Mouse (Mus musculus): ENCODE data around the gene Sh3gl1. TPM values are rescaled to one million over a fixed set of nuclear protein-coding genes. Genes with fewer than 3 reads are reported as not detected.

Sh3gl1 gene
- total and polyA plus RNA-seq, 3 experiments = 29.3 to 39.0 (median 38.0) TPM

DNA sequence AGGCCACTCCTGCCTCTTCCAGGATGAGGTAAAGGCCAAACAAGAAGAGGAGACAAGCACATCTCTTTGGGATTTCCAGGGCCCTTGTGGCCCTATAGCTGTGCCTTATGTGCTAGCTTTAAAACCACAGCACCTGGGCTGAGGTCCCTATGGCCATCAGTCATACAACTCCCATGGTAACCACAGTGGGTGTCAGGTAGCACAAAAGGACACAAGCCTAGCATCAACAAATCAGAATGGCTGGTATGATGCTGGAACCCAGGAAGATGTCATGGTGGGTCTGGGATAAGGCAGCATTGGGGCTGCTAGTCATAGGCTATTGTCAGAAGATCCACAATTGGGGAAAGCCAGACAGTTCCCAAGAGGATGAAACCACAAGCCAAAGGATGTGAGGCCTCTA lies 34.7 kb upstream of the Sh3gl1 start:
- TF ChIP-seq NELFE (IDR thresholded peaks at IDR 0.05; ENCODE audit: low read depth, low read length) (no peak), MXI1 (IDR thresholded peaks at IDR 0.05; ENCODE audit: low read depth, low read length) (no peak), SMC3 (IDR thresholded peaks at IDR 0.05; ENCODE audit: low read depth, low read length) (no peak), POLR2A (IDR thresholded peaks at IDR 0.05; ENCODE audit: low read depth, low read length) (0 out of 2 replicates have a peak, but pooled peaks have one; percentile 16)
- H3K9me3 ChIP-seq (replicated peaks; ENCODE audit: low read length) = no peaks in the 10 kb centered on the region
- no peak overlapping the region for H3K27ac ChIP-seq (ENCODE audit: insufficient read depth, low read depth)
- no peak overlapping the region for H3K9ac ChIP-seq (ENCODE audit: insufficient read depth, low read depth)
- peaks cover 63 to 72% of the 10 kb centered on the region in 2 experiments for H3K36me3 ChIP-seq (replicated peaks in 1 of 2; ENCODE audit: control insufficient read depth in 1 of 2, insufficient read depth in 1 of 2, low read length in 1 of 2)
- dilution Hi-C loops (cut with MboI; ENCODE audit: extremely low pct_ligation_motif_present, extremely low pct_unique_long_range_greater_than_20kb, low sequenced_read_pairs) = no loop called here
- H3K4me2 ChIP-seq (ENCODE audit: insufficient read depth, low read depth, poor library complexity, severe bottlenecking) = no peak overlapping the region
- peaks cover 5 to 34% of the 10 kb centered on the region in 2 experiments; a peak in 3 of 4 replicates for H3K4me1 ChIP-seq (ENCODE audit: control insufficient read depth in 1 of 2, insufficient read depth in 2 of 2)
- H3K79me2 ChIP-seq (replicated peaks; ENCODE audit: control insufficient read depth, extremely low read depth, insufficient read depth, poor library complexity, severe bottlenecking) = no peaks in the 10 kb centered on the region; the same call in 1 of the 2 replicates
- no peaks in the 10 kb centered on the region for H3K27me3 ChIP-seq (replicated peaks)
- no peak overlapping the region for H3K4me3 ChIP-seq (replicated peaks in 1 of 3; ENCODE audit: low read depth in 2 of 3, low read length in 2 of 3, poor library complexity in 1 of 3)
- peak; percentile 20 for DNase-seq (ENCODE audit: extremely low read depth)
- in situ Hi-C loops (cut with MboI; ENCODE audit: low pct_ligation_motif_present, low pct_unique_long_range_greater_than_20kb, low sequenced_read_pairs) = no loop called here

DNA sequence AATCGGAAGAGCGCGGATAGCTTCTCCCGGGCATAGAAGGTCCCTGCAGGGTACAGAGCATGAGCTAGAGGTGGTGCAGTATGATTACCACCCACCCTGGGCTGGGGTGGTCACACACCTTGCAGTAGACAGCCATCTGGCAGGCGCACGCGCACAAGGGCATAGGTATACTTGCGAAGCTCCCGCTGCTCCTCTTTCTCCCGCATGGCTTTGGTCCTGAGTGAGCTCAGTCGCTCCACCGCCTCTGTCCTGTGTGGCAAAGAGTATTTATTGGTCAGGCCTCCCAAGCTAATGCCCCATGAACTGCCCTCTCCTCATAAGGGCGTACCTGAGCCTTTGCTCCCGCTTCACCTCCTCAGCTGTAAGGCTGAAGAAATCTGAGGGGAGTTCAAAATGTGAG lies 32.6 kb upstream of the Sh3gl1 start:
- in situ Hi-C loops (cut with MboI; ENCODE audit: low pct_ligation_motif_present, low pct_unique_long_range_greater_than_20kb, low sequenced_read_pairs) = no loop called here
- H3K4me2 ChIP-seq (ENCODE audit: insufficient read depth, low read depth, poor library complexity, severe bottlenecking) = no peak overlapping the region
- H3K4me1 ChIP-seq (ENCODE audit: control insufficient read depth in 1 of 2, insufficient read depth in 2 of 2) = peaks cover 5 to 22% of the 10 kb centered on the region in 2 experiments; a peak in 3 of 4 replicates
- dilution Hi-C loops (cut with MboI; ENCODE audit: extremely low pct_ligation_motif_present, extremely low pct_unique_long_range_greater_than_20kb, low sequenced_read_pairs) = no loop called here
- TF ChIP-seq ZNF384 (IDR thresholded peaks at IDR 0.05; ENCODE audit: low read depth, low read length) (no peak), RCOR1 (conservative IDR thresholded peaks at IDR 0.05; ENCODE audit: low read depth, low read length) (no peak), SIN3A (IDR thresholded peaks at IDR 0.05; ENCODE audit: low read length) (no peak), USF2 (conservative IDR thresholded peaks at IDR 0.05; ENCODE audit: low read depth, low read length) (no peak), POLR2A (IDR thresholded peaks at IDR 0.05; ENCODE audit: low read depth, low read length) (no peak), CHD1 (IDR thresholded peaks at IDR 0.05; ENCODE audit: low read depth, low read length) (no peak), ELF1 (IDR thresholded peaks at IDR 0.05; ENCODE audit: low read depth, low read length) (no peak), MAZ (IDR thresholded peaks at IDR 0.05; ENCODE audit: low read depth, low read length) (no peak), NELFE (IDR thresholded peaks at IDR 0.05; ENCODE audit: low read depth, low read length) (no peak), MAX (IDR thresholded peaks at IDR 0.05; ENCODE audit: low read length) (no peak), MEF2A (IDR thresholded peaks at IDR 0.05; ENCODE audit: borderline replicate concordance, low read depth, low read length) (no peak), ZC3H11A (IDR thresholded peaks at IDR 0.05; ENCODE audit: low read depth, low read length) (no peak), CTCF (conservative IDR thresholded peaks at IDR 0.05 in 1 of 2, IDR thresholded peaks at IDR 0.05 in 1 of 2; ENCODE audit: low read depth in 2 of 2, low read length in 2 of 2) (no peak), BHLHE40 (IDR thresholded peaks at IDR 0.05; ENCODE audit: low read depth, low read length) (no peak), CHD2 (IDR thresholded peaks at IDR 0.05; ENCODE audit: low read length) (no peak), MXI1 (IDR thresholded peaks at IDR 0.05; ENCODE audit: low read depth, low read length) (no peak)
- H3K9me3 ChIP-seq (replicated peaks; ENCODE audit: low read length) = no peaks in the 10 kb centered on the region
- no peak for DNase-seq (ENCODE audit: extremely low read depth)
- H3K27me3 ChIP-seq (replicated peaks) = no peaks in the 10 kb centered on the region
- no peak overlapping the region for H3K4me3 ChIP-seq (replicated peaks in 1 of 3; ENCODE audit: low read depth in 2 of 3, low read length in 2 of 3, poor library complexity in 1 of 3)
- H3K79me2 ChIP-seq (replicated peaks; ENCODE audit: control insufficient read depth, extremely low read depth, insufficient read depth, poor library complexity, severe bottlenecking) = no peaks in the 10 kb centered on the region; the same call in 1 of the 2 replicates
- H3K27ac ChIP-seq (ENCODE audit: insufficient read depth, low read depth) = no peak overlapping the region
- no peak overlapping the region for H3K9ac ChIP-seq (ENCODE audit: insufficient read depth, low read depth)
- peaks cover 83 to 92% of the 10 kb centered on the region in 2 experiments for H3K36me3 ChIP-seq (replicated peaks in 1 of 2; ENCODE audit: control insufficient read depth in 1 of 2, insufficient read depth in 1 of 2, low read length in 1 of 2)
